Mouse (Mus musculus): ENCODE results near the gene Gltp. TPM values are rescaled to one million over a fixed set of nuclear protein-coding genes. Genes with fewer than 3 reads are reported as not detected.

Gltp gene
- total RNA-seq, 1 experiment, result 17.2 TPM

- Histone ChIP-seq H3K9me3 (ENCODE audit: control insufficient read depth, insufficient read depth, low read depth, low read length) (no peaks in the 10 kb centered on the region), H3K9ac (ENCODE audit: insufficient read depth, low read depth, low read length, poor library complexity, severe bottlenecking) (no peak overlapping the region), H3K27ac (ENCODE audit: insufficient read depth, low read depth, low read length, poor library complexity, severe bottlenecking) (no peak overlapping the region), H3K4me3 (ENCODE audit: insufficient read depth in 1 of 2, low read depth in 1 of 2, low read length in 2 of 2, poor library complexity in 1 of 2, severe bottlenecking in 1 of 2) (no peak overlapping the region), H3K4me1 (ENCODE audit: control insufficient read depth in 2 of 2, insufficient read depth in 2 of 2, low read length in 2 of 2, poor library complexity in 1 of 2) (peaks cover 0 to 23% of the 10 kb centered on the region in 2 experiments; a peak in 2 of 4 replicates), H3K36me3 (ENCODE audit: control insufficient read depth, insufficient read depth, low read length, poor library complexity, severe bottlenecking) (peaks cover 3% of the 10 kb centered on the region; the same call in 1 of the 2 replicates)
- TF ChIP-seq MAFK (IDR thresholded peaks at IDR 0.05; ENCODE audit: insufficient read depth, low read depth, low read length) (no peak), ZNF384 (IDR thresholded peaks at IDR 0.05; ENCODE audit: low read depth, low read length) (no peak), HCFC1 (IDR thresholded peaks at IDR 0.05; ENCODE audit: borderline replicate concordance, insufficient read depth, low read length) (no peak), ZC3H11A (IDR thresholded peaks at IDR 0.05; ENCODE audit: borderline replicate concordance, low read depth, low read length) (no peak), CHD2 (IDR thresholded peaks at IDR 0.05; ENCODE audit: low read depth, low read length) (no peak)
- no peak for DNase-seq (ENCODE audit: low read depth, low spot score)
- in situ Hi-C loops (cut with MboI; ENCODE audit: low sequenced_read_pairs in 2 of 2, unreplicated experiment in 2 of 2), result no loop called here
Observed at GRCm38 (mm10) chr5:114674594-114674993, 16.2 kb downstream of the Gltp start.

GRCm38 (mm10) chr5:114673114-114673513 lies 17.7 kb downstream of the Gltp start:
- Histone ChIP-seq H3K36me3 (ENCODE audit: control insufficient read depth, insufficient read depth, low read length, poor library complexity, severe bottlenecking) (peaks cover 3% of the 10 kb centered on the region; the same call in 1 of the 2 replicates), H3K9me3 (ENCODE audit: control insufficient read depth, insufficient read depth, low read depth, low read length) (no peaks in the 10 kb centered on the region), H3K4me1 (ENCODE audit: control insufficient read depth in 2 of 2, insufficient read depth in 2 of 2, low read length in 2 of 2, poor library complexity in 1 of 2) (peaks cover 0 to 23% of the 10 kb centered on the region in 2 experiments; a peak in 2 of 4 replicates), H3K9ac (ENCODE audit: insufficient read depth, low read depth, low read length, poor library complexity, severe bottlenecking) (no peak overlapping the region), H3K27ac (ENCODE audit: insufficient read depth, low read depth, low read length, poor library complexity, severe bottlenecking) (no peak overlapping the region), H3K4me3 (ENCODE audit: insufficient read depth in 1 of 2, low read depth in 1 of 2, low read length in 2 of 2, poor library complexity in 1 of 2, severe bottlenecking in 1 of 2) (no peak overlapping the region)
- no peak for DNase-seq (ENCODE audit: low read depth, low spot score)
- in situ Hi-C loops (cut with MboI; ENCODE audit: low sequenced_read_pairs in 2 of 2, unreplicated experiment in 2 of 2), result no loop called here
- TF ChIP-seq MAFK (IDR thresholded peaks at IDR 0.05; ENCODE audit: insufficient read depth, low read depth, low read length), result no peak
- TF ChIP-seq CHD2 (IDR thresholded peaks at IDR 0.05; ENCODE audit: low read depth, low read length), result no peak
- no peak for TF ChIP-seq ZNF384 (IDR thresholded peaks at IDR 0.05; ENCODE audit: low read depth, low read length)
- TF ChIP-seq ZC3H11A (IDR thresholded peaks at IDR 0.05; ENCODE audit: borderline replicate concordance, low read depth, low read length), result no peak
- no peak for TF ChIP-seq HCFC1 (IDR thresholded peaks at IDR 0.05; ENCODE audit: borderline replicate concordance, insufficient read depth, low read length)

- no peaks in the 10 kb centered on the region for H3K36me3 ChIP-seq (ENCODE audit: control insufficient read depth, insufficient read depth, low read length, poor library complexity, severe bottlenecking)
- no peak overlapping the region for H3K27ac ChIP-seq (ENCODE audit: insufficient read depth, low read depth, low read length, poor library complexity, severe bottlenecking)
- no peak for DNase-seq (ENCODE audit: low read depth, low spot score)
- in situ Hi-C loops (cut with MboI; ENCODE audit: low sequenced_read_pairs in 2 of 2, unreplicated experiment in 2 of 2), result no loop called here
- no peaks in the 10 kb centered on the region for H3K9me3 ChIP-seq (ENCODE audit: control insufficient read depth, insufficient read depth, low read depth, low read length)
- TF ChIP-seq ZNF384 (IDR thresholded peaks at IDR 0.05; ENCODE audit: low read depth, low read length) (no peak), CHD2 (IDR thresholded peaks at IDR 0.05; ENCODE audit: low read depth, low read length) (no peak), HCFC1 (IDR thresholded peaks at IDR 0.05; ENCODE audit: borderline replicate concordance, insufficient read depth, low read length) (no peak), ZC3H11A (IDR thresholded peaks at IDR 0.05; ENCODE audit: borderline replicate concordance, low read depth, low read length) (no peak), MAFK (IDR thresholded peaks at IDR 0.05; ENCODE audit: insufficient read depth, low read depth, low read length) (no peak)
- H3K4me3 ChIP-seq (ENCODE audit: insufficient read depth in 1 of 2, low read depth in 1 of 2, low read length in 2 of 2, poor library complexity in 1 of 2, severe bottlenecking in 1 of 2), result no peak overlapping the region
- peaks cover 0 to 29% of the 10 kb centered on the region in 2 experiments; a peak in 2 of 4 replicates for H3K4me1 ChIP-seq (ENCODE audit: control insufficient read depth in 2 of 2, insufficient read depth in 2 of 2, low read length in 2 of 2, poor library complexity in 1 of 2)
- no peak overlapping the region for H3K9ac ChIP-seq (ENCODE audit: insufficient read depth, low read depth, low read length, poor library complexity, severe bottlenecking)
Observed at GRCm38 (mm10) chr5:114669014-114669413, 21.8 kb downstream of the Gltp start.

GRCm38 (mm10) chr5:114667228-114667856 lies 23.4 kb downstream of the Gltp start:
- in situ Hi-C loops (cut with MboI; ENCODE audit: low sequenced_read_pairs in 2 of 2, unreplicated experiment in 2 of 2), result no loop called here
- peak; percentile 94 for DNase-seq (ENCODE audit: low read depth, low spot score)
- Histone ChIP-seq H3K27ac (ENCODE audit: insufficient read depth, low read depth, low read length, poor library complexity, severe bottlenecking) (no peak overlapping the region), H3K4me1 (ENCODE audit: control insufficient read depth in 2 of 2, insufficient read depth in 2 of 2, low read length in 2 of 2, poor library complexity in 1 of 2) (peaks cover 0 to 23% of the 10 kb centered on the region in 2 experiments; a peak in 2 of 4 replicates), H3K36me3 (ENCODE audit: control insufficient read depth, insufficient read depth, low read length, poor library complexity, severe bottlenecking) (no peaks in the 10 kb centered on the region), H3K9ac (ENCODE audit: insufficient read depth, low read depth, low read length, poor library complexity, severe bottlenecking) (no peak overlapping the region), H3K4me3 (ENCODE audit: insufficient read depth in 1 of 2, low read depth in 1 of 2, low read length in 2 of 2, poor library complexity in 1 of 2, severe bottlenecking in 1 of 2) (peak overlapping the region; percentile 34 to 42; a peak in 3 of 4 replicates), H3K9me3 (ENCODE audit: control insufficient read depth, insufficient read depth, low read depth, low read length) (no peaks in the 10 kb centered on the region)
- peak; percentile 41; the same call in 1 of the 2 replicates for TF ChIP-seq ZNF384 (IDR thresholded peaks at IDR 0.05; ENCODE audit: low read depth, low read length)
- no peak for TF ChIP-seq MAFK (IDR thresholded peaks at IDR 0.05; ENCODE audit: insufficient read depth, low read depth, low read length)
- TF ChIP-seq ZC3H11A (IDR thresholded peaks at IDR 0.05; ENCODE audit: borderline replicate concordance, low read depth, low read length), result peak; percentile 54; the same call in 1 of the 2 replicates
- TF ChIP-seq HCFC1 (IDR thresholded peaks at IDR 0.05; ENCODE audit: borderline replicate concordance, insufficient read depth, low read length), result peak; percentile 66
- TF ChIP-seq CHD2 (IDR thresholded peaks at IDR 0.05; ENCODE audit: low read depth, low read length), result no peak
